Mouse (Mus musculus) bone marrow, adult 2 months (tissue): ENCODE results near the gene Ddx39b.

Experiments used
- CTCF ChIP-seq: fragments of 200-500 bp; IDR thresholded peaks from 2 replicates; pipeline ENCODE4 v1.5.1; 2011; ENCODE audit warnings: low read length, control low read depth; ENCODE audit not compliant: control insufficient read depth, insufficient read depth
- POLR2A ChIP-seq: fragments of 200-500 bp; IDR thresholded peaks from 2 replicates; pipeline ENCODE4 v1.6.1; 2011; ENCODE audit warnings: low read depth, mild to moderate bottlenecking, control low read depth, low read length, borderline replicate concordance; ENCODE audit not compliant: control insufficient read depth

- TF ChIP-seq CTCF (no peak), POLR2A (no peak)
Observed at GRCm38 (mm10) chr17:35259621-35260020, 18.1 kb downstream of the Ddx39b start.
